ENCODE assay signal across 8 mouse cellular contexts in the genomic region with DNA sequence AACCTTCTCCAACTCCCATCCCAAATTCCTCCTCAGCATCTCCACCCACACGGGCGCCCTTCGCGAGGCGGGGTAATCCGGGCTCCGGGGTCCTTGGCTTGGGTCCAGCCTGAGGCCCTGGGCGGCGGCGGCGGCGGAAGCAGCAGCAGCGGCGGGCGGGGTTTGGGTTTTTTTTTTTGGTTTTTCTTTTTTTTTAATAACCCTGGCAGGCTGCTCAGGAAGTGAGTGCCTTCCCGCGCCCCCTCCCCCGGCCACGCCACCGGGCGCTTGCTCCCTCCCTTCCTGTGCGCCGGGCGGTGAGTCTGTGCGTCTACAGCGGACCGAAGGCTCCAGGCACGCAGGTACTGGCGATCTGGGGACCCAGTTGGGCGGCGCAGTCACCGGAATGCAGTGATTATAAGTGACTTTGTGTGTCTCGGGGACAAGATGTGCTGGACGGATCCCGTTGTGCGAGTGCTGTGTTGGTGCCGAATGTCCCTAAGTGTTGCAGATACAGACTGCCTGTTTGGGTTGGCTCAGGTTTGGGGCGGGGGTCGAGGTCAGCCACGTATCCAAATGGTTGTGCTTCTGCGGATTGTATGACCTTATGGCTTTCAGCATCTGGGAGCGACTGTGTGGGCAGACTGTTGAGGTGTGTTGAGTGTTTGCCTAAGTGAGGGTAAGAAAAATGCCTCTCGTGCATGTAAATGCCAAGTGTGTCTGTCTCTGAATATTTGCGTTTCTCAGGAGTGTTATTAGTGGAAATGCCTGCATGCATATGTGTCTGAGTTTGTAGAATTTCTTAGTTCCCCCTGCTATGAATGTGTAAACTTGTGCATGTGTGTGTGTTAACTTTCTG. TPM values are rescaled to one million over a fixed set of nuclear protein-coding genes. Genes with fewer than 3 reads are reported as not detected.
DNase-seq lines count a peak whose midpoint lies in the region; ATAC-seq and TF ChIP-seq lines count a peak whose summit lies in the region.

A gene (plus strand): TSS at position 287 of the 838 bp plus-strand sequence.

- H3K36me3 ChIP-seq in ES-E14 (ENCODE audit: control insufficient read depth, insufficient read depth, low read length, poor library complexity, severe bottlenecking), result peaks cover 3% of the 10 kb centered on the region; the same call in 1 of the 2 replicates

- no peak within 1 kb of the TSS for H3K27ac ChIP-seq in ES-E14 (ENCODE audit: insufficient read depth, low read depth, low read length, poor library complexity, severe bottlenecking)

- peak; percentile 84 for ATAC-seq in frontal cortex, adult (ENCODE audit: low TSS enrichment)
- peak; percentile 90 to 91 for ATAC-seq in hematopoietic stem cell, adult 5-6 weeks (replicated peaks in 1 of 2; ENCODE audit: insufficient read depth in 1 of 2, low FRiP score in 2 of 2, low TSS enrichment in 1 of 2, low read depth in 1 of 2, poor library complexity in 2 of 2, severe bottlenecking in 2 of 2)

- H3K9ac ChIP-seq in ES-E14 (ENCODE audit: insufficient read depth, low read depth, low read length, poor library complexity, severe bottlenecking), result peak within 1 kb of the TSS; percentile 47

- H3K9me3 ChIP-seq in ES-E14 (ENCODE audit: control insufficient read depth, insufficient read depth, low read depth, low read length), result no peaks in the 10 kb centered on the region

- peaks cover 3 to 15% of the 10 kb centered on the region in 2 experiments; a peak in 2 of 4 replicates for H3K4me1 ChIP-seq in ES-E14 (ENCODE audit: control insufficient read depth in 2 of 2, insufficient read depth in 2 of 2, low read length in 2 of 2, poor library complexity in 1 of 2)

- peak; percentile 29 for DNase-seq in ES-E14 (ENCODE audit: low read depth, low spot score)
- peak; percentile 71 to 75 for DNase-seq in cerebellum, adult 18-20 months
- peak; percentile 71 to 76 for DNase-seq in layer of hippocampus, postnatal 10 days (ENCODE audit: low spot score in 2 of 2)
- peak; percentile 95 for DNase-seq in lung, postnatal 10 days
- peak; percentile 88 for DNase-seq in ovary, postnatal 36 days (ENCODE audit: low spot score)
- DNase-seq in thymus, postnatal 25 days, result peak; percentile 78

- in situ Hi-C loops in ES-E14 (cut with MboI; ENCODE audit: low sequenced_read_pairs in 2 of 2, unreplicated experiment in 2 of 2), result no loop called here

- peak within 1 kb of the TSS; percentile 60 to 90 for H3K4me3 ChIP-seq in ES-E14 (ENCODE audit: insufficient read depth in 1 of 2, low read depth in 1 of 2, low read length in 2 of 2, poor library complexity in 1 of 2, severe bottlenecking in 1 of 2)

TF ChIP-seq in ES-E14, 5 proteins besides CTCF, POLR2A, EP300 and RAD21:
- TF ChIP-seq HCFC1 (IDR thresholded peaks at IDR 0.05; ENCODE audit: borderline replicate concordance, insufficient read depth, low read length) (no peak), CHD2 (IDR thresholded peaks at IDR 0.05; ENCODE audit: low read depth, low read length) (no peak), ZC3H11A (IDR thresholded peaks at IDR 0.05; ENCODE audit: borderline replicate concordance, low read depth, low read length) (no peak), ZNF384 (IDR thresholded peaks at IDR 0.05; ENCODE audit: low read depth, low read length) (peak; percentile 82), MAFK (IDR thresholded peaks at IDR 0.05; ENCODE audit: insufficient read depth, low read depth, low read length) (no peak)
TF ChIP-seq in ES-E14: peak in this region for 1.

RNA-seq across cellular contexts. Expression of the gene that starts here (rescaled TPM):
- 17.5 and 25.8 TPM in 2 replicates for total RNA-seq in ES-E14 (2012; rRNA removed)
- total RNA-seq in hematopoietic stem cell, adult 5-6 weeks (2017), result 49.4 and 63.8 TPM in 2 replicates
- 10 to 100 TPM; 37.2 to 37.5 TPM for total RNA-seq in layer of hippocampus, postnatal 10 days (2021)

Comparison
In these comparisons a context has a peak if more than half of its experiments do, and no peak if none do; other contexts are left out.
1. DNase-seq: peak in every context shown above with its lines; median percentile 95 in lung, postnatal 10 days; 88 in ovary, postnatal 36 days; 78 in thymus, postnatal 25 days; 74 in layer of hippocampus, postnatal 10 days; 73 in cerebellum, adult 18-20 months; 29 in ES-E14.